Mouse (Mus musculus) B cell, adult 62 days (primary cell): ENCODE results near the gene Olfr1230. TPM values are rescaled to one million over a fixed set of nuclear protein-coding genes. Genes with fewer than 3 reads are reported as not detected.

Source experiments
- total RNA-seq: library from RNA; stranded (reverse); gene quantifications from 4 replicates; pipeline ENCODE4 v1.2.4, GENCODE M21; 2023

Gene Olfr1230
- not detected in 4 replicates for total RNA-seq

DNA sequence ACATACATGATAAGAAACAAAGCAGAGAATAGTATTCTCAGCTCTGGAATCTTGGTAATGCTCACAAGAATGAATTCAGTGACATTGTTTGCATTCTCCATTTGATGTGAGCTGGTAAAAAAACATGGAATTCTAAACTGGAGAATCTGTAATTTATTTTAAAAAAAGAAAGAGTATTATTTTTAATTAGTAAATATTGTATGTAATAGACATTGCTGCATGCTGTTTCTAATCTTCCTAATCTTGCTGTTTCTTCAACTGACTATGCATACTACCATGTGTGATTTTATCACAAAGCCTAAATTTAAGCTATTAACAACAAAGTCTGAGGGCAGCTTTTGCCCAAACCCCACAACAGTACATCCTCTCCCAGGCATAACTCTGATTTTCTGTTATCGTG is at the start of gene Olfr1230:
TSS of gene Olfr1230 (minus strand) at position 101 of the 400 bp plus-strand sequence.

DNA sequence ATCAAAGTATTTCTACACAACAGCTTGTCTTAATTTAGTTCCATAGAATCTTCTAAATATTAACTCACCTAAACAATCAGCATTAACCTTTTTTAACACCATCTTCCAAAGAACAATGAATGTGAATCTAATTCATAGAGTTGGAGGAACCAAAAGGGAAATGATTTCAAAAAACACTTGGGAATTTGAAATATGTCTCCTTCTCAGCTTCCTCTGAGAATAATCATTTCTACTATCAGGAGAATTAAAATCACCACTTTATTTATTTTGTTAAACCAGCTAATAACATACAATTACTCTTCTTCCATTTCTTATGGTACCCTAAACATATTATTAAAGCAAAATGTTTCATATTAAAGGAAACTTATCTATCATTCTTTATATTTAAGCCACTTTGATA is 45.2 kb upstream of the Olfr1230 start, which contains the start of gene Olfr1233:
TSS of gene Olfr1233 (minus strand) at position 101 of the 400 bp plus-strand sequence.

DNA sequence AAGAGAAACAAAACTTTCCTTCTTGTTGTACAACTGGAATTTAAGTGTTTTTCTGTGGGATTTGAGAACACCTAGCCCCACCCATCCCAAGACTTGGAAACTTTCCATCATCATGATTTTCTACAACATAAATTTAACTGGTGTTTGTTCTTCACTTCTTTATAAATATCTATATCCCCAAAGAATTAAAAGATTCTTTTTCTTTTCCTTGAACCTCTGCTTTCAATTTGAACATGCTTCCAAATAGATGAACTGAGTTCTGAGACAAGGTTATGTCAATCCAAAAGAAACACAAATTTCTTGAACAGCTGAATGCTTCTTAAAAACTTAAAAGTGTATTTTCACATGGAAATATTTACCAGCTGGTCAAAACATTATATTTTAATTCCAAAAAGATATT is 32.5 kb upstream of the Olfr1230 start, which contains the start of gene Olfr1232:
TSS of gene Olfr1232 (minus strand) at position 101 of the 400 bp plus-strand sequence.

DNA sequence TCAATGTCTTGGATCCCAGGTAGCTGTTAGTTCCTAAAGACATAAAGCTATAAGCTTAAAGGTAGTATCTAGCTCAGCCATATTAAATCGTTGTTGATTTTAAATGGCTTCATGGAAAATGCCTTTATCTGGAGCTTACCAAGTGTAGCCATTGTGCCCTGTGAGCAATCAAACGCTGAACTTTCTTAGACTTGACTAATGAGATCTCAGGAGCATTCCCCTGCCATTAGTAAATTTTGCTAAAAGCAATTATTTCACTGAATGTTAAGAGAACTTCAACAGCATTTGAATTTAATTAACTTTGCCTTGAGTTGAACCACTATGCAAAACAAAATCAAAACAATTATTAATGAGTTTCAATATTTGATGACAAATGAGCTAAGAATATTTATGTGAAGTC is 9.9 kb upstream of the Olfr1230 start, which contains the start of gene Olfr1231:
TSS of gene Olfr1231 (minus strand) at position 101 of the 400 bp plus-strand sequence.

DNA sequence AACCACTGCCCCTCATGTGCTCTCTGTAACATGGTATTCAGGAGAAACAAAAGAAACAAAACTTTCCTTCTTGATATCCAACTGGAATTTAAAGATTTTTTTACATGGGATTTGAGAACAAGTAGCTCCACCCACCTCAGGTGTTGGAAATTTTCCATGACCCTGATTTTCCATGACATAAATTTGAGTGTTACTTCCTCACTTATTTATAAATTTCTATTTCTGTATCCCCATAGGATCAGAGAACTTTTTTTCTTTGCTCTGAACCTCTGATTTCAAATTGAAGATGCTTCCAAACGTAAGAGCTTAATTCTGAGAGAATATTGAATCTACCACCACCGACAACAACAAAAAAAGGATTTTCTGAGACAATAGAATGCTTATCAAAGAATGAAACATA is 9.2 kb downstream of the Olfr1230 start, which contains the start of gene Olfr1229:
TSS of gene Olfr1229 (minus strand) at position 101 of the 400 bp plus-strand sequence.

DNA sequence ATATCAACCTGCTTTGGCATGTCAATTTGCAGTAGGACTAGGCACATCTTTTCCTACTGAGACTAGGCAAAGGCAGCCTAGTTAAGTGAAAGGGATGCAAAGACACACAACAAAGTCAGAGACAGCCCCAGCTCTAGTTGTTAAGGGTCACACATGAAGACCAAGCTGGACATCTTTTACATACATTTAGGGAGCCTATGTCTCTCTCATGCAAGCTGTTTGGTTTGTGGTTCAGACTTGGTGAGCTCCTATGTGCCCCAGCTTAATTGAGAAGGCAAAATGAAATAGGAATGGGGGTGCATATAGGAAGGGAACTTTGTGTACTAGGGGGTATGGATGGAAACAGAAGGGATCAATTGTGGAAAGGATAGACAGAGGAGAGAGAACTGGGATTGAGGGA is 43.1 kb downstream of the Olfr1230 start, which contains the start of gene Olfr1228:
TSS of gene Olfr1228 (minus strand) at position 101 of the 400 bp plus-strand sequence.

Other genes with a start within 250 kb of the Olfr1230 start
- gene Olfr1218, start 236.1 kb downstream of the Olfr1230 start, total RNA-seq, result not detected in 4 replicates
- not detected in 4 replicates for gene Olfr1219, start 213.8 kb downstream of the Olfr1230 start, total RNA-seq
- not detected in 4 replicates for gene Olfr1220, start 190.4 kb downstream of the Olfr1230 start, total RNA-seq
- gene Olfr1221, start 180.0 kb downstream of the Olfr1230 start, total RNA-seq, result not detected in 4 replicates
- gene Olfr1222, start 164.2 kb downstream of the Olfr1230 start, total RNA-seq, result not detected in 4 replicates
- not detected in 4 replicates for gene Olfr1223, start 145.7 kb downstream of the Olfr1230 start, total RNA-seq
- not detected in 4 replicates for gene Olfr1224-ps1, start 133.2 kb downstream of the Olfr1230 start, total RNA-seq
- gene Olfr1225, start 122.6 kb downstream of the Olfr1230 start, total RNA-seq, result not detected in 4 replicates
- gene Olfr1226, start 97.2 kb downstream of the Olfr1230 start, total RNA-seq, result not detected in 4 replicates
- not detected in 4 replicates for gene Olfr1228, start 43.2 kb downstream of the Olfr1230 start, total RNA-seq
- gene Olfr1229, start 9.3 kb downstream of the Olfr1230 start, total RNA-seq, result not detected in 4 replicates
- gene Olfr1231, start 9.8 kb upstream of the Olfr1230 start, total RNA-seq, result not detected in 4 replicates
- gene Olfr1232, start 32.4 kb upstream of the Olfr1230 start, total RNA-seq, result not detected in 4 replicates
- not detected in 4 replicates for gene Olfr1233, start 45.1 kb upstream of the Olfr1230 start, total RNA-seq
- not detected in 4 replicates for gene Olfr1234, start 67.6 kb upstream of the Olfr1230 start, total RNA-seq
- not detected in 4 replicates for gene Olfr1238, start 112.4 kb upstream of the Olfr1230 start, total RNA-seq
- not detected in 4 replicates for gene Olfr1239, start 123.1 kb upstream of the Olfr1230 start, total RNA-seq
- gene Olfr1240, start 145.7 kb upstream of the Olfr1230 start, total RNA-seq, result not detected in 4 replicates
- gene Olfr1241, start 189.9 kb upstream of the Olfr1230 start, total RNA-seq, result not detected in 4 replicates
- not detected in 4 replicates for gene Olfr1242, start 201.1 kb upstream of the Olfr1230 start, total RNA-seq
- gene Olfr1243, start 234.2 kb upstream of the Olfr1230 start, total RNA-seq, result not detected in 4 replicates